Mouse (Mus musculus): Measurements from ENCODE around the gene Nubpl. TPM values are rescaled to one million over a fixed set of nuclear protein-coding genes. Genes with fewer than 3 reads are reported as not detected.
"Not testable (repeated sequence)": the region's sequence is repeated elsewhere in the genome, so short reads cannot be mapped to it uniquely, and the experiment has no call there.

The Nubpl gene
- polyA plus RNA-seq, 1 experiment from 2014 or later: 10.7 TPM

- no peak overlapping the region for H3K27ac ChIP-seq
- ATAC-seq (ENCODE audit: insufficient read depth, low FRiP score, low read depth): no peak
- no peaks in the 10 kb centered on the region for H3K36me3 ChIP-seq
- no peaks in the 10 kb centered on the region for H3K9me3 ChIP-seq
- no peak overlapping the region for H3K4me3 ChIP-seq (replicated peaks)
- H3K4me2 ChIP-seq: no peak overlapping the region
- H3K4me1 ChIP-seq: no peaks in the 10 kb centered on the region
- H3K9ac ChIP-seq: no peak overlapping the region
- H3K27me3 ChIP-seq (replicated peaks): no peaks in the 10 kb centered on the region
Observed at GRCm38 (mm10) chr12:52164414-52164813, 66.9 kb downstream of the Nubpl start.

- H3K9ac ChIP-seq: no peak overlapping the region
- no peak overlapping the region for H3K4me2 ChIP-seq
- no peak for ATAC-seq (ENCODE audit: insufficient read depth, low FRiP score, low read depth)
- H3K4me1 ChIP-seq: no peaks in the 10 kb centered on the region
- no peaks in the 10 kb centered on the region for H3K36me3 ChIP-seq
- no peaks in the 10 kb centered on the region for H3K27me3 ChIP-seq (replicated peaks)
- no peak overlapping the region for H3K4me3 ChIP-seq (replicated peaks)
- no peaks in the 10 kb centered on the region for H3K9me3 ChIP-seq
- 90% methylated on average over 1 of the region's 1 CpGs for WGBS
- H3K27ac ChIP-seq: no peak overlapping the region
Observed at GRCm38 (mm10) chr12:52186205-52186793, 88.8 kb downstream of the Nubpl start.

GRCm38 (mm10) chr12:52186963-52187590 is 89.5 kb downstream of the Nubpl start:
- Histone ChIP-seq H3K9me3 (no peaks in the 10 kb centered on the region), H3K27ac (no peak overlapping the region), H3K4me3 (replicated peaks) (no peak overlapping the region), H3K36me3 (no peaks in the 10 kb centered on the region), H3K4me1 (no peaks in the 10 kb centered on the region), H3K4me2 (no peak overlapping the region), H3K9ac (no peak overlapping the region), H3K27me3 (replicated peaks) (no peaks in the 10 kb centered on the region)
- WGBS: 56% methylated on average over 5 of the region's 5 CpGs
- no peak for ATAC-seq (ENCODE audit: insufficient read depth, low FRiP score, low read depth)

DNA sequence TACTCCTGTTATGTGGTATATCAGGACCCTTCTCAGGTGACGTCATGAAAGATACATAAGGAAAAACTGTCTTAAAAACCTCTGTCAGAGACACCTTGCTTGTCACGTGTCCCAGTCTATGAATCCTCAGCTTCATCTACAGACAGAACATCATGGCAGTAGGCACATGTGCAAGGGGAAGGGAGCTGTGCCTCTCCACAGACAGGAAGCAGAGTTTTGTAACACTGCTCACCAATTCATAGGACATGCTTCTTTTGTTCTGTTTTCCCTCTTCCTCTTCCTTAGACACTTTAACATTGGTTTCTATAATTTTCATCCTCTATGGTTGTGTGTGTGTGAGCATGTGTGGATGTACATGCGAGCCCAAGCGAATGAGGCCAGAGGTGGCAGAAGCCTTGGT is 100.9 kb downstream of the Nubpl start:
- no peak overlapping the region for H3K9ac ChIP-seq
- ATAC-seq (ENCODE audit: insufficient read depth, low FRiP score, low read depth): no peak
- no peak overlapping the region for H3K4me3 ChIP-seq (replicated peaks)
- H3K36me3 ChIP-seq: no peaks in the 10 kb centered on the region
- 73% methylated on average over 4 of the region's 4 CpGs for WGBS
- no peaks in the 10 kb centered on the region for H3K4me1 ChIP-seq
- H3K4me2 ChIP-seq: no peak overlapping the region
- H3K27ac ChIP-seq: no peak overlapping the region
- no peaks in the 10 kb centered on the region for H3K27me3 ChIP-seq (replicated peaks)
- no peaks in the 10 kb centered on the region for H3K9me3 ChIP-seq

- H3K4me1 ChIP-seq: no peaks in the 10 kb centered on the region
- no peaks in the 10 kb centered on the region for H3K9me3 ChIP-seq
- H3K9ac ChIP-seq: no peak overlapping the region
- H3K27me3 ChIP-seq (replicated peaks): no peaks in the 10 kb centered on the region
- no peaks in the 10 kb centered on the region for H3K36me3 ChIP-seq
- WGBS: 72% methylated on average over 3 of the region's 3 CpGs
- no peak for ATAC-seq (ENCODE audit: insufficient read depth, low FRiP score, low read depth)
- H3K4me2 ChIP-seq: no peak overlapping the region
- no peak overlapping the region for H3K27ac ChIP-seq
- H3K4me3 ChIP-seq (replicated peaks): no peak overlapping the region
Observed at GRCm38 (mm10) chr12:52209121-52209610, 111.6 kb downstream of the Nubpl start.

DNA sequence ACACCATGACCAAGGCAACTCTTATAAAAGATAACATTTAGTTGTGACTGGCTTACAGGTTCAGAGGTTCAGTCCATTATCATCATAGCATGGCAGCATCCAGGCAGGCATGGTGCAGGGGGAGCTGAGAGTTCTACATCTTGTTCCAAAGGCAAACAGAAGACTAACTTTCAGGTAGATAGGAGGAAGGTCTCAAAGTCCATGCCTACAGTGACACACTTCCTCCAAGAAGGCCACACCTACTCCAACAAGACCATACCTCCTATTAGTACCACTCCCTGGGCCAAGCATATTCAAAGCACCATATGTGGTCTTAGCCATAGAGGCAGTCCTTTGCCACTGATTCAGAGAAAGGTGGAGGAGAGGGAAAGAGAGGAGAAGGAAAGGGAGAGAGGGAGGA is 113.6 kb downstream of the Nubpl start:
- Histone ChIP-seq H3K9me3 (no peaks in the 10 kb centered on the region), H3K4me3 (replicated peaks) (no peak overlapping the region), H3K4me2 (no peak overlapping the region), H3K27ac (no peak overlapping the region), H3K27me3 (replicated peaks) (no peaks in the 10 kb centered on the region), H3K9ac (no peak overlapping the region), H3K4me1 (no peaks in the 10 kb centered on the region), H3K36me3 (no peaks in the 10 kb centered on the region)
- ATAC-seq (ENCODE audit: insufficient read depth, low FRiP score, low read depth): no peak

GRCm38 (mm10) chr12:52214837-52215236 is 117.3 kb downstream of the Nubpl start:
- no peak for ATAC-seq (ENCODE audit: insufficient read depth, low FRiP score, low read depth)
- H3K4me2 ChIP-seq: no peak overlapping the region

GRCm38 (mm10) chr12:52224954-52225353 is 127.4 kb downstream of the Nubpl start:
- no peak overlapping the region for H3K27ac ChIP-seq
- H3K9me3 ChIP-seq: no peaks in the 10 kb centered on the region
- H3K4me3 ChIP-seq (replicated peaks): no peak overlapping the region
- no peak for ATAC-seq (ENCODE audit: insufficient read depth, low FRiP score, low read depth)
- no peaks in the 10 kb centered on the region for H3K36me3 ChIP-seq
- H3K27me3 ChIP-seq (replicated peaks): no peaks in the 10 kb centered on the region
- 80% methylated on average over 4 of the region's 4 CpGs for WGBS
- no peak overlapping the region for H3K9ac ChIP-seq
- H3K4me2 ChIP-seq: no peak overlapping the region
- no peaks in the 10 kb centered on the region for H3K4me1 ChIP-seq

More at GRCm38 (mm10) chr12:52214837-52215236, 117.3 kb downstream of the Nubpl start:
- 54% methylated on average over 2 of the region's 2 CpGs for WGBS
- no peak overlapping the region for H3K4me3 ChIP-seq (replicated peaks)
- H3K9ac ChIP-seq: no peak overlapping the region
- H3K9me3 ChIP-seq: no peaks in the 10 kb centered on the region
- no peak overlapping the region for H3K27ac ChIP-seq
- no peaks in the 10 kb centered on the region for H3K36me3 ChIP-seq
- no peaks in the 10 kb centered on the region for H3K27me3 ChIP-seq (replicated peaks)
- H3K4me1 ChIP-seq: no peaks in the 10 kb centered on the region

DNA sequence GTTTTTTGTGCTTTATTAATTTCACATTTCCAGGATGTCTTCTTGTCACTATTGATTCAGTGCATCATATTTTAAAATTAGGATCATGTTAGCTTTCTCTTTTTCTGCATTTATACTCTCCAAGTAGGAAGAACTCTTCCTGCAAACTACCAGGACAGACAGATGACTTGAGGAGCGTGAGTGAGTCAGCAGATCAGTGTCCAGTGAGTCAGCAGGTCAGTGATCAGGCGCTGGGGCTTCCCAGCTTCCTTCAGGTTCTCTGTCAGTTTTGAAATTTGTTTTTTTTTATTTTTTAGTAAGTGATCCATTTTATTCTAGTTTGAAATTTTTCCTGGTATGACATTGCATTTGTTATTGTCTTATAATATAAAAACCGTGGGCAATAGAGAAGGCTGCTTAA is 131.2 kb downstream of the Nubpl start:
- ATAC-seq (ENCODE audit: insufficient read depth, low FRiP score, low read depth): no peak
- Histone ChIP-seq H3K4me3 (replicated peaks) (no peak overlapping the region), H3K27me3 (replicated peaks) (no peaks in the 10 kb centered on the region), H3K4me1 (no peaks in the 10 kb centered on the region), H3K9ac (no peak overlapping the region), H3K9me3 (no peaks in the 10 kb centered on the region), H3K36me3 (no peaks in the 10 kb centered on the region), H3K27ac (no peak overlapping the region), H3K4me2 (no peak overlapping the region)
- WGBS: 82% methylated on average over 3 of the region's 3 CpGs

GRCm38 (mm10) chr12:52231929-52232328 is 134.4 kb downstream of the Nubpl start:
- not testable (repeated sequence) for H3K4me1 ChIP-seq; H3K4me3 ChIP-seq (replicated peaks); H3K27ac ChIP-seq; H3K27me3 ChIP-seq (replicated peaks); H3K9ac ChIP-seq; ATAC-seq (ENCODE audit: insufficient read depth, low FRiP score, low read depth); H3K9me3 ChIP-seq; H3K36me3 ChIP-seq; H3K4me2 ChIP-seq
- 78% methylated on average over 3 of the region's 3 CpGs for WGBS

- WGBS: 74% methylated on average over 2 of the region's 2 CpGs
- Histone ChIP-seq H3K4me2 (no peak overlapping the region), H3K9ac (no peak overlapping the region), H3K4me3 (replicated peaks) (no peak overlapping the region), H3K4me1 (no peaks in the 10 kb centered on the region), H3K27me3 (replicated peaks) (no peaks in the 10 kb centered on the region), H3K27ac (no peak overlapping the region), H3K9me3 (no peaks in the 10 kb centered on the region), H3K36me3 (no peaks in the 10 kb centered on the region)
- ATAC-seq (ENCODE audit: insufficient read depth, low FRiP score, low read depth): no peak
Observed at GRCm38 (mm10) chr12:52242712-52243111, 145.2 kb downstream of the Nubpl start.

DNA sequence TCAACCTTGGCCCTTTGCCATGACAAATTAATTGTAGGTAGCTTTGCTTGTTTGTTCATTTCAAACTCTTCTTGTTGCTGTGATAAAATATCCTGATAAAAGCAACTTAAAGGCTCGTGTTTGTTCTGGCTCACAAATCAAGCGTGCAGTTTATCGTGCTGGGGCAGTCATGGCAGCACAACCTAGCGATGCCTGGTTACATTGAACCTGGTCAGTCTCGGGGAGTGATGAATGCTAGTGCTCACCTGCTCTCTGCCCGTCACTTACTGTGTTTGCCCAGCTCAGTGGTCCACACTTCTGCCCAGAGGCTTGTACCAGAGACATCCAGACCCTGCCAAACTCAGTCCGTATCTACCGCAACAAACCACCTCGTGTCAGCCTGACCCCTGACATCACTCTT is 149.9 kb downstream of the Nubpl start:
- H3K27me3 ChIP-seq (replicated peaks): no peaks in the 10 kb centered on the region
- no peak overlapping the region for H3K4me2 ChIP-seq
- H3K4me1 ChIP-seq: no peaks in the 10 kb centered on the region
- WGBS: 71% methylated on average over 9 of the region's 9 CpGs
- ATAC-seq (ENCODE audit: insufficient read depth, low FRiP score, low read depth): no peak
- no peak overlapping the region for H3K4me3 ChIP-seq (replicated peaks)
- H3K9ac ChIP-seq: no peak overlapping the region
- H3K36me3 ChIP-seq: no peaks in the 10 kb centered on the region
- H3K9me3 ChIP-seq: no peaks in the 10 kb centered on the region
- no peak overlapping the region for H3K27ac ChIP-seq

GRCm38 (mm10) chr12:52248531-52248930 is 151.0 kb downstream of the Nubpl start:
- Histone ChIP-seq H3K4me2 (no peak overlapping the region), H3K4me3 (replicated peaks) (no peak overlapping the region), H3K36me3 (no peaks in the 10 kb centered on the region), H3K27ac (no peak overlapping the region), H3K27me3 (replicated peaks) (no peaks in the 10 kb centered on the region), H3K9ac (no peak overlapping the region), H3K9me3 (no peaks in the 10 kb centered on the region), H3K4me1 (no peaks in the 10 kb centered on the region)
- ATAC-seq (ENCODE audit: insufficient read depth, low FRiP score, low read depth): no peak
- 83% methylated on average over 2 of the region's 2 CpGs for WGBS
